Mouse (Mus musculus): ENCODE measurements at regions not wholly inside any gene's neighbourhood (a gene's known extent, or its start where the extent isn't known, plus 50 kb on each side); places are given as distances from the start of the nearest gene placed in this dataset.

GRCm38 (mm10) chr9:41273839-41274271, 112.4 kb upstream of the Ubash3b start:
- TF ChIP-seq CTCF (conservative IDR thresholded peaks at IDR 0.05; ENCODE audit: insufficient read depth, insufficient read length, low read depth, low read length) = no peak
- TF ChIP-seq POLR2A (IDR thresholded peaks at IDR 0.05; ENCODE audit: low read depth, low read length) = no peak
